Mouse (Mus musculus) megakaryocyte-erythroid progenitor cell, adult 5-6 weeks (primary cell): ENCODE data around the gene Dnajc27. TPM values are rescaled to one million over a fixed set of nuclear protein-coding genes. Genes with fewer than 3 reads are reported as not detected.

Experiments used
- ATAC-seq: replicated peaks from 2 replicates; pipeline ENCODE4 v1.8.0; 2016; ENCODE audit warnings: mild to moderate bottlenecking, inconsistent platforms; ENCODE audit not compliant: severe bottlenecking, poor library complexity, low FRiP score, low TSS enrichment
- total RNA-seq, 2 experiments: library from RNA; stranded (forward) in 1 of 2; stranded (reverse) in 1 of 2; fragments of 200-1000, 215-1000 nt in 1 of 2; fragments of >200 nt in 1 of 2; fragmentation: Nextera tagmentation in 1 of 2; gene quantifications; 2 replicates each; pipeline ENCODE4 v1.2.3; 2014 to 2017

The Dnajc27 gene
- total RNA-seq, 2 experiments from 2014 or later = 5.8 to 11.8 TPM

- no peak for ATAC-seq
These were observed 6.0 kb upstream of the Dnajc27 start for GRCm38 (mm10) chr12:4076383-4076782.

DNA sequence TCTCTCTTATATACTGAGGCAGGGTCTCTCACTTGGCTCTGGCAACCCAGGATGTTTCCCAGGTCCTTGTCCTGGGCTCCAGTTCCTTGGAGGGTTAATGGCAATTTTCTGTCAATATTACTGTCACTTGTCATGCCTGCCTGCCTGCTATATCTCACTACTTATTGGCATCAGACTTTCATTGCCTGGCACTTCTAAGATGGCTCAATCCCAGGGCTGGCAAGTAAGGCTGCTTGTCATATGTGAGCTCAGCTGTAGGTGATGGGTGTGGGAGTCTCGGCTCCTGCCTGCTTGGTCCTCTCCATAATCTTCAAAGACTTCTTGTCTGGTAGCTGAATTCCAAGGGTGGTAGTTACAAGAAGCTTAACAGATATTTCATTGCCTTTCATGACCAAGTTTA is 4.3 kb upstream of the Dnajc27 start:
- ATAC-seq = no peak

- 0 out of 2 replicates have a peak, but pooled peaks have one; percentile 29 for ATAC-seq
These were observed 2.1 kb upstream of the Dnajc27 start for GRCm38 (mm10) chr12:4080311-4080710.

DNA sequence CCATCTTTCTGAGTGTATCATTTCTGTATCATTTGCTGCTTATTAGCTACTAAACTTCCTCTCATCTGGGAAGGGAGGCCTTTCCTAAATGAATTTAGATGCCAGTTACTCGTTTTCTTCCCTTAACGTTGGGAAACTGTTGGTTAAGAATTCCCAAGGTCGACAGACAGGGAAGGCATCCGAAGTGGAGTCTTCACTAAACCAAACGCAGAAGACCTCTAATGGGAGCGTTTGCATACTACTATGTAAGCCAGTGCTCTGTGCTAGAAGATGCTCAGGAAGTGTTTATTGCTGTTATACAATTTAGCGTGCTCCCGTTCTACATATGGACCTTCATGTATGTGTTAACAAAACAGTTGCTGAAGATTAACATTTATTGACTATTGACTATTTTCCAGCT is 1.1 kb downstream of the Dnajc27 start:
- no peak for ATAC-seq

DNA sequence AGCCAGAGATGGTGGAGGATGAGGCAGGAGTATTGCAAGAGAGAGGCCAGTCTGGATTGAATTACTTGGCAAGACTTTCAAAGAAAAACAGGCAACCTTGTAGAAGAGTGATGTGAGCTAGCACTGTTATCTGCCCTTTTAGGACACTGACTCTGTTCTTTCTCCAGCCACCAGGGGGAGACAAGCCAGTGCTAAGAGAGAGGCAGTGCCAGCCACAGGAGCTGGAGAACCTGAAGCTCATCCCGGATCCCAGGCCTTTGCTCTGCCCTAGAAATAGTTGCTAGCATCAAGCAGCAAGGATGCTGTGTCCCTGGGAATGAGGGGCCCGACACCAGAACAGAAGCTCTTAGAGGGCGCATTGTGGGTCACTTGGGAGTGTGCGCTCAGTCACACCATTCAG is 25.0 kb downstream of the Dnajc27 start:
- ATAC-seq = peak; percentile 91

DNA sequence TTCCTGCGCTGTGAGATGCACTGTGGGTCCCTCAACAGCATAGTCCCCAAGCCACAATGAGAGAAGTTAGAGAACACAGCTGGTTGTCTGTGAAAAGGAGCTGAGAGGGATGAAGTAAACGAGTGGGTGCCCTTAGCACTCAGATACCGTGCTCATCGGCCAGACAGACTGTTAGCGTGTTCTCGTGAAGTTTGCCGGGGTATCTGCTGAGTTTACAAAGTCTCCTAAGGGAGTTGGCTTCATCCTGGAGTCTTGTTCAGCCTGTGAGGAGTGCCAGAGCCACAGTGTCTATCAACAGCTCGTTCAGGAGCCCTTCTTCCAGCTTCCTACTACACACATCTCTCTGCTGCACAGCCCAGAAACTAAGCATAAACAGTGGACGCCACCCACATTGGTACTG is 33.7 kb downstream of the Dnajc27 start:
- ATAC-seq = 0 out of 2 replicates have a peak, but pooled peaks have one; percentile 18

GRCm38 (mm10) chr12:4117136-4117535 is 34.8 kb downstream of the Dnajc27 start:
- ATAC-seq = no peak

GRCm38 (mm10) chr12:4117579-4117978 is 35.2 kb downstream of the Dnajc27 start:
- ATAC-seq = no peak

- no peak for ATAC-seq
These were observed 45.0 kb downstream of the Dnajc27 start for GRCm38 (mm10) chr12:4127346-4127745.

- ATAC-seq = peak; percentile 62
These were observed 50.8 kb downstream of the Dnajc27 start, which contains the start of gene Adcy3 for GRCm38 (mm10) chr12:4132941-4133846. Gene Adcy3 (plus strand): TSS chr12:4133103.

DNA sequence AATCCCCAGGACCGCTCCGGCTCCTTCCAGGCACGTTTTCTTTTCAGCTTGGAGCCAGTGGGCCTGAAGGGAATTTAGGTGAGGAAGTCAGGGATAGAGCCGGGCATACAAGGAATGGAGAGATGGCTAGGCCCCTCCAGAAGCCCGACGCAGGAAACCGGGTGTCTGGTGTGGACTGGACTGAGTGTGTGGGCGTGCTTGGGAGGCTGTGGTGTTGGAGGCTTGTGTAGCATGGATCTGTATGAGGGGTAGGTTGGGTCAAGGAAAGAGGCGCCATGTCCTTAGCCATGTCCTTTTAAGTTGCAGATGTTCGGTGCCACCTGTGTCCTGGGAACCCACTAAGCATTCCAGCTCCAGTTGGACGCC is 51.4 kb downstream of the Dnajc27 start:
- no peak for ATAC-seq

DNA sequence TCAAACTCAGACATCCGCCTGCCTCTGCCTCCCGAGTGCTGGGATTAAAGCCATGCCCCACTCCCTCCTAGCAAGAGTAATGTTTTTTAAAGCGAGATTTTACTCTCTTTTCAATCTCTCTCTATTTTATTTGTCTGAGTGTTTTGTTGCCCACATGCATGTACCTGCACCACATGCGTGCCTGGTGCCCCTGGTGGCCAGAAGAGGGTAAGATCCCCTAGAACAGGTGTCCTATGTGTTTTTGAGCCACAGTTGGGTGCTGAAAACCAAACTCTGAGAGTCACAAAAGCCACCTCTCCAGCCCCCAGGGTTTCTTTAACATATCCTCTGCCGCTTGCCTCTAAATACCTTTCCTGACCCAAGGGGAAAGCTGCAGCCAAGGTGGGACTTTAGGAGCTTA is 60.8 kb downstream of the Dnajc27 start:
- ATAC-seq = no peak

DNA sequence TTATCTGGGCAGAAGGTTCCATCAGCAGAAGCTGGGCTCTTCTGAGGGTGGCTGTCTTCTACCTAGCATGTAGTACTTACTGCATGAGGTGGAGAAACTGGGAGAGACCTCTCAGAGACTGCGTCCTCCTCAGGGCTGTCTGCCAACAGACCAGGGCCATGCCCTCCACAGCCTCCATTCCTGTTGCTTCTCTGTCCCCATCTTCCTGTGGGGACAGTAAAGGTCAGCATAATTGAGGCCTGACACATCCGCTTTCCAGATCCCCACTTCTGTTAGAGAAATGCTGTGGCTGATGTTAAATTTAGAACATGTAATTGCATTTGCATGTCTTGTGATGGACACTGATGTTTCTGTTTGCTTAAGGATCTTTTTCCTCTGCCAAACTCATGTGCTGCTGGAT is 68.6 kb downstream of the Dnajc27 start:
- no peak for ATAC-seq

DNA sequence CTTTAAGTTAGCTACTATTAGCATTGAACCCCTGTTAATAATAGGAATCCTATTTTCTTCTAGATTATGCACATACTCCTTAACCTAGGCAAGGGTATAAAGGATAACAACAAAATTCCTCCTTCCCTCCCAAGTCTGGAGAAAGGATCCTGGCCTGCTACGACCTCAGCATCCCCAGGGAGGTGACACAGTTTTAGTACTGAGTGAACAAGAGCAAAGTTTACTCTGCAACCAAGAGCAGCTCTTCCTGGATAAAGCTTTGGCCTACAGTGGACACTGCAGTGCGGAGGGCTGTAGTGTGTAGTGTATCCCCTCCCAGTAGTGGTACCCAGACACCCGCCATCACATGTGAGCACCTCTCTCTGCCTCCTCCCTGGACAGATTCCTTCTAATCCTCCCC is 69.6 kb downstream of the Dnajc27 start:
- no peak for ATAC-seq

GRCm38 (mm10) chr12:4157466-4157865 is 75.1 kb downstream of the Dnajc27 start:
- no peak for ATAC-seq

DNA sequence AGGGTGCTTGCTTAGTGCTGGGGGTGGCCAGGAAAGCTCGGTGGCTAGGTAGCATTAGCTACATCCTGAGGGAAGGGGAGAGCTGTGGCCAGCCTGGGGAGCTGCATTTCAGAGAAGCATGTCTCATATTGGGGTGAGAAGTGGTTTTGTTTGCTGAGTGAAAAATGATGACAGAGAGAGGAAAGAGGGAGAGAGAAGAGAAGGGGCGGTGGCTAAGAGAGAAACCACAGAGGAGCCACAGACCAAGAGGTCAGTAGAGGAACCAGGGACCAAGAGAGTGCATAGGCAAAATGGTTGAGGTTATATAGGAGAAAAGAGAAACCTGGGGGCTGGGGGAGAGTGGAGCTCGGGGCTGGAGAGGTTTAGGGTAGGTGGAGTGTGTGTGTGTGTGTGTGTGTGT is 75.8 kb downstream of the Dnajc27 start:
- no peak for ATAC-seq

DNA sequence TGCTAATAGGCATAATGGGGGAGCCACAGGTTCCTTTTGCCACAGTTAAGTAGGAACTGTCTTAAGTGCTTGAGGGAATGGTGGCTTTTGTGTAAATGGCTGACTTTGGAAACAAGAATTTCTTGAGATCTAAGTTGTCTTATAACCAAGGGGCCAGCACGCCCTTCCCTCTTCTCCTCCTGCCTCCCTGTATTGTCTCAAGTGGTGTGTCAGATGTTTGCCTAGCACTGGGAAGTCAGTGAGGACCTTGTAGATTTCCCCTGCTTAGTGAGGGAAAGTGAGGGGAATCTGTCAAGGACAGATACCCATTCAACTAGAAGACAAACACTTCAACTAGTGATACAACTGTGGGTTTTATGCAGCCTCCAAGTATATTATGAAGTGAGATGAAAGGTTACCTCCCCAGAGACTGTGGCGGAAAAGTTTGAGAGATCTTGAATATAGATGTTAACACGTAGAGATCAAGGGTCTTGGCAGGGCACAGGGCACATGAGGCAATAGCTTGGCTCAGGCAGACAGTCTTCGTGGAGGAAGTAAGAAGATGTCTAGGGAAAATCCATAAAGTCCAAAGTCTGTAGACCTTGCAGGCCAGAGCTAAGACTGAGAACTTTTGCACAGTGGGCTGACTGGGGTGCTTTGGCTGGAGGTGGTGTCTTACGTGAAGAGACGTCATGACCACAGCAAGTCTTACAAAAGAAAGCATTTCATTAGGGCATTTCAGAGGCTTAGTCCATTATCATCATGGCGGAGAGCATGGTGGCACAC is 76.7 kb downstream of the Dnajc27 start:
- ATAC-seq = no peak
